Mouse (Mus musculus): ENCODE results near the gene Tnfsf13. TPM values are rescaled to one million over a fixed set of nuclear protein-coding genes. Genes with fewer than 3 reads are reported as not detected.
A peak's percentile ranks its signal among the peaks of the same experiment; 100 is the strongest.

Tnfsf13 gene
- total and polyA plus RNA-seq, 3 experiments, result 0.13 to 0.19 TPM; not detected in 1

- no peak overlapping the region for H3K27ac ChIP-seq (ENCODE audit: control insufficient read depth, low read depth, low read length)
These were observed 1.3 kb downstream of the Tnfsf13 start for GRCm38 (mm10) chr11:69684128-69684745.

DNA sequence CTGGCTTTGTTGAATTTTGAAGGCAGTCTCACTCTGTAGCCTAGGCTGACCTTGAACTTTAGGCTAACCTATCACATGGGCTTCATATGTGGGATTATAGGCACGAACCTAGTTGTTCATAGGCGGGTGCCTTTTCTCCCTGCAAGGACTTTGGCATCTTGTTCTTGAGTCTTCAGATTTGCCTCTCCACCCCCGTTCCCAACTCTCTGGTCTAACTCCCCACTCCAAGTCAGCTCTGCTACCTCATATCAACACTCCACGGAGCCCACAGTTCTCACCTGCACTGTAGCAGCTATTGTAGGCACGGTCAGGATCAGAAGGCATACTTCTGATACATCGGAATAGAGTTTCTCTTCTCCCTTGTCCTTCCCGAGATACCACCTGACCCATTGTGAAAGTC is 2.0 kb downstream of the Tnfsf13 start:
- H3K9me3 ChIP-seq (replicated peaks; ENCODE audit: insufficient read depth, low read length), result no peaks in the 10 kb centered on the region
- TF ChIP-seq POLR2AphosphoS2 (IDR thresholded peaks at IDR 0.05; ENCODE audit: low read length), result no peak
- peaks cover 4 to 15% of the 10 kb centered on the region in 2 experiments; a peak in 3 of 4 replicates for H3K36me3 ChIP-seq (ENCODE audit: control insufficient read depth in 1 of 2, insufficient read depth in 2 of 2, low read length in 2 of 2)
- H3K27me3 ChIP-seq (ENCODE audit: control insufficient read depth in 1 of 2, insufficient read depth in 2 of 2, low read length in 2 of 2), result no peaks in the 10 kb centered on the region
- no peak overlapping the region for H3K9ac ChIP-seq (ENCODE audit: control insufficient read depth, low read depth, low read length, poor library complexity, severe bottlenecking)
- H3K4me3 ChIP-seq (ENCODE audit: control insufficient read depth in 1 of 2, insufficient read depth in 1 of 2, low read depth in 2 of 2, low read length in 2 of 2), result no peak overlapping the region
- H3K79me2 ChIP-seq (ENCODE audit: control insufficient read depth, insufficient read depth, low read length, poor library complexity), result peaks cover 24% of the 10 kb centered on the region
- no peak for DNase-seq (ENCODE audit: low read depth, low spot score)
- no peak overlapping the region for H3K27ac ChIP-seq (ENCODE audit: control insufficient read depth, low read depth, low read length)
- peaks cover 6 to 12% of the 10 kb centered on the region in 2 experiments; a peak in 3 of 4 replicates for H3K4me1 ChIP-seq (ENCODE audit: control insufficient read depth in 1 of 2, insufficient read depth in 2 of 2, low read length in 2 of 2)

More at GRCm38 (mm10) chr11:69684128-69684745, 1.3 kb downstream of the Tnfsf13 start:
- H3K9ac ChIP-seq (ENCODE audit: control insufficient read depth, low read depth, low read length, poor library complexity, severe bottlenecking), result no peak overlapping the region
- TF ChIP-seq CTCF (IDR thresholded peaks at IDR 0.05 in 2 of 3, conservative IDR thresholded peaks at IDR 0.05 in 1 of 3; ENCODE audit: control insufficient read depth in 1 of 3, insufficient read depth in 1 of 3, low read depth in 2 of 3, low read length in 3 of 3, poor library complexity in 1 of 3, severe bottlenecking in 1 of 3), result no peak
- DNase-seq (ENCODE audit: low read depth, low spot score), result no peak
- peaks cover 6 to 12% of the 10 kb centered on the region in 2 experiments; a peak in 3 of 4 replicates for H3K4me1 ChIP-seq (ENCODE audit: control insufficient read depth in 1 of 2, insufficient read depth in 2 of 2, low read length in 2 of 2)
- H3K9me3 ChIP-seq (replicated peaks; ENCODE audit: insufficient read depth, low read length), result no peaks in the 10 kb centered on the region
- H3K36me3 ChIP-seq (ENCODE audit: control insufficient read depth in 1 of 2, insufficient read depth in 2 of 2, low read length in 2 of 2), result peaks cover 4 to 14% of the 10 kb centered on the region in 2 experiments; a peak in 3 of 4 replicates
- no peak overlapping the region for H3K4me3 ChIP-seq (ENCODE audit: control insufficient read depth in 1 of 2, insufficient read depth in 1 of 2, low read depth in 2 of 2, low read length in 2 of 2)
- peaks cover 22% of the 10 kb centered on the region for H3K79me2 ChIP-seq (ENCODE audit: control insufficient read depth, insufficient read depth, low read length, poor library complexity)
- no peaks in the 10 kb centered on the region for H3K27me3 ChIP-seq (ENCODE audit: control insufficient read depth in 1 of 2, insufficient read depth in 2 of 2, low read length in 2 of 2)

DNA sequence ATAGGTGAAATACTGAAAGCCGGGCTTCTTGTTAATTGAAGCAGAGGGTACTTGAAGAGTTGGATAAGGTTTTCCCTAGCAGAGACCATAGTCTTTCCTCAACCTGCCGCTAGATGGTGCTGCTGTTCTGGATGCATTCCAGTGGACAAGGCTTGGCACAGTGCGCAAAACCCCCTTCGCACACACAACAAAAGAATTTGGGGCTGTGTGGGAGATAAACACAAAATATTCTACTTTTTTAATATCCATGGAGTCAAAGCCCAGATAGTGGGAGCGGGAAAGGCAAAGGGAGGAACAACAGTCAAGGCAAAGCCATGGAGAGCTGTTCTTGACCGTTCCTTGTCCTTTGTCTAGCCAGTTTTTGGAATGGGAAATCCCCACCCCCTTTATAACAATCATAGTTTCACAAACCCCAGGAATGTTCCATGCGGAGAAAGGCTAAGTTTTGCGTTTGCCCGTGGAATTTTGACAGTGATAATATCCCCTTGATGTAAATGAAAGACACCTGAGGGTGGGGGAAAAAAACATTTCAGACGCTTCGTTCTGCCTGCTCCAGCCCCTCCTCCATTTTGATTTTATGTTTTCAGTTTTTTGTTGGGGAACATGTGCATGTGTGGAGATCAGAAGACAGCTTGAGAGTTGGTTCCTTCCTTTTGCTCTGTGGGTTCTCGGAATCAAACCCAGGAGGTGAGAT is 2.6 kb downstream of the Tnfsf13 start:
- Histone ChIP-seq H3K79me2 (ENCODE audit: control insufficient read depth, insufficient read depth, low read length, poor library complexity) (peaks cover 24% of the 10 kb centered on the region), H3K9me3 (replicated peaks; ENCODE audit: insufficient read depth, low read length) (no peaks in the 10 kb centered on the region), H3K4me1 (ENCODE audit: control insufficient read depth in 1 of 2, insufficient read depth in 2 of 2, low read length in 2 of 2) (peaks cover 6 to 12% of the 10 kb centered on the region in 2 experiments; a peak in 3 of 4 replicates), H3K4me3 (ENCODE audit: control insufficient read depth in 1 of 2, insufficient read depth in 1 of 2, low read depth in 2 of 2, low read length in 2 of 2) (peak overlapping the region; percentile 61 to 69), H3K9ac (ENCODE audit: control insufficient read depth, low read depth, low read length, poor library complexity, severe bottlenecking) (peak overlapping the region; percentile 85), H3K27ac (ENCODE audit: control insufficient read depth, low read depth, low read length) (no peak overlapping the region), H3K36me3 (ENCODE audit: control insufficient read depth in 1 of 2, insufficient read depth in 2 of 2, low read length in 2 of 2) (peaks cover 10 to 18% of the 10 kb centered on the region in 2 experiments), H3K27me3 (ENCODE audit: control insufficient read depth in 1 of 2, insufficient read depth in 2 of 2, low read length in 2 of 2) (no peaks in the 10 kb centered on the region)
- DNase-seq (ENCODE audit: low read depth, low spot score), result peak; percentile 97
- peak; percentile 90 for TF ChIP-seq SIN3A (IDR thresholded peaks at IDR 0.05; ENCODE audit: low read length)
- TF ChIP-seq ZC3H11A (IDR thresholded peaks at IDR 0.05; ENCODE audit: low read depth, low read length), result peak; percentile 83
- no peak for TF ChIP-seq MEF2A (IDR thresholded peaks at IDR 0.05; ENCODE audit: extremely low read depth, insufficient replicate concordance, low read depth, low read length, poor library complexity, severe bottlenecking)
- peak; percentile 94 for TF ChIP-seq RAD21 (IDR thresholded peaks at IDR 0.05; ENCODE audit: low read depth, low read length)
- no peak for TF ChIP-seq EP300 (IDR thresholded peaks at IDR 0.05; ENCODE audit: low read depth in 1 of 2, low read length in 2 of 2)
- peak; percentile 47; the same call in 1 of the 2 replicates for TF ChIP-seq MYC (IDR thresholded peaks at IDR 0.05; ENCODE audit: low read depth, low read length)
- no peak for TF ChIP-seq ZNF384 (IDR thresholded peaks at IDR 0.05; ENCODE audit: low read depth, low read length)
- TF ChIP-seq SMC3 (IDR thresholded peaks at IDR 0.05; ENCODE audit: low read depth, low read length), result peak; percentile 88
- TF ChIP-seq GABPA (IDR thresholded peaks at IDR 0.05; ENCODE audit: low read depth, low read length), result no peak
- no peak for TF ChIP-seq POLR2AphosphoS5 (IDR thresholded peaks at IDR 0.05; ENCODE audit: borderline replicate concordance, low read depth, low read length)
- 0 out of 2 replicates have a peak, but pooled peaks have one; percentile 22 for TF ChIP-seq MAX (IDR thresholded peaks at IDR 0.05; ENCODE audit: low read length)
- no peak for TF ChIP-seq USF1 (IDR thresholded peaks at IDR 0.05; ENCODE audit: low read depth, low read length)
- no peak for TF ChIP-seq BHLHE40 (IDR thresholded peaks at IDR 0.05; ENCODE audit: borderline replicate concordance, low read depth, low read length)
- TF ChIP-seq MAFK (IDR thresholded peaks at IDR 0.05; ENCODE audit: borderline replicate concordance, low read depth, low read length), result no peak
- TF ChIP-seq ELF1 (IDR thresholded peaks at IDR 0.05; ENCODE audit: low read depth, low read length), result no peak
- no peak for TF ChIP-seq NELFE (IDR thresholded peaks at IDR 0.05; ENCODE audit: low read depth, low read length)
- TF ChIP-seq MXI1 (IDR thresholded peaks at IDR 0.05; ENCODE audit: low read depth, low read length), result no peak; the same call in 1 of the 2 replicates
- no peak for TF ChIP-seq RCOR1 (IDR thresholded peaks at IDR 0.05; ENCODE audit: low read depth, low read length)
- TF ChIP-seq NRF1 (IDR thresholded peaks at IDR 0.05; ENCODE audit: insufficient read depth, low read depth, low read length, poor library complexity, severe bottlenecking), result 0 out of 2 replicates have a peak, but pooled peaks have one; percentile 18
- no peak; the same call in 1 of the 2 replicates for TF ChIP-seq JUND (IDR thresholded peaks at IDR 0.05; ENCODE audit: low read depth, low read length)
- TF ChIP-seq CTCF (IDR thresholded peaks at IDR 0.05 in 2 of 3, conservative IDR thresholded peaks at IDR 0.05 in 1 of 3; ENCODE audit: control insufficient read depth in 1 of 3, insufficient read depth in 1 of 3, low read depth in 2 of 3, low read length in 3 of 3, poor library complexity in 1 of 3, severe bottlenecking in 1 of 3), result peak; percentile 95 to 98 (median 96)

Data from MEL (cell line).